Mouse (Mus musculus) hindbrain, embryonic 10.5 days (tissue): ENCODE results near the gene Fstl3. TPM values are rescaled to one million over a fixed set of nuclear protein-coding genes. Genes with fewer than 3 reads are reported as not detected.

Experiments used
- DNase-seq: peaks from one replicate; pipeline ENCODE4 v3.0.0-alpha.2; 2017; ENCODE audit warnings: low spot score
- H3K27ac ChIP-seq: fragments of 300-500 bp; sonication (generic); 2 replicates; pipeline ENCODE4 v1.5.1; 2016; ENCODE audit warnings: mild to moderate bottlenecking, moderate library complexity
- H3K27me3 ChIP-seq: fragments of 300-500 bp; sonication (generic); 2 replicates; pipeline ENCODE4 v1.6.1; 2016; ENCODE audit warnings: mild to moderate bottlenecking; ENCODE audit not compliant: poor library complexity, insufficient read depth, severe bottlenecking
- H3K36me3 ChIP-seq: fragments of 300-500 bp; sonication (generic); 2 replicates; pipeline ENCODE4 v1.6.1; 2016; ENCODE audit warnings: mild to moderate bottlenecking, moderate library complexity
- H3K4me1 ChIP-seq: fragments of 300-500 bp; sonication (generic); replicated peaks from 2 replicates; pipeline ENCODE4 v1.6.1; 2016; ENCODE audit warnings: mild to moderate bottlenecking
- H3K4me3 ChIP-seq: fragments of 300-500 bp; sonication (generic); 2 replicates; pipeline ENCODE4 v1.5.1; 2016; ENCODE audit warnings: mild to moderate bottlenecking, moderate library complexity
- H3K9me3 ChIP-seq: fragments of 300-500 bp; sonication (generic); 2 replicates; pipeline ENCODE4 v1.6.1; 2016; ENCODE audit warnings: mild to moderate bottlenecking, moderate library complexity
- WGBS: fragments of 180-500 bp; shearing (Covaris S2); methylation state at CpG from one replicate; pipeline ENCODE4 v1.1.7; 2016; 5-methylcytosine and 5-hydroxymethylcytosine counted together
- polyA plus RNA-seq: library from polyadenylated mRNA; unstranded; fragments of >200 nt; fragmentation: Nextera tagmentation; extraction: Ambion mirVana; gene quantifications from 2 replicates; pipeline ENCODE4 v1.2.1, GENCODE M21; 2016

Fstl3 gene
- polyA plus RNA-seq, 1 experiment from 2014 or later = 1.7 TPM

DNA sequence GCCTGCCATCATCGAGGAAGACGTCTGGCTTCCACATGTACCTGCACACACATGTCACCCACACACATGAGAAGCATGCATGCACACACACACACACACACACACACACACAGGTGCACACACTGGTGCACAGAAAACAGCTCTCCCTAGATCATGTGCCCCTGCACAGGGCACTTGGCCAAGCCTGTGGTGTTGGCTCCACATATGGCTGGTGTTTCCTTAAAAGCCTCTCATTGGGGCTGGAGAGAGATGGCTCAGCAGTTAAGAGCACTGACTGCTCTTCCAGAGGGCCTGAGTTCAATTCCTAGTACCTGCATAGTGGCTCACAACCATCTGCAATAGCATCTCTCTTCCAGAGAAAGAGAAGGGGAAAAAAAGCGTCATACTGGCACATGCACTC is 54.5 kb downstream of the Fstl3 start:
- no peak for DNase-seq
- no peaks in the 10 kb centered on the region for H3K36me3 ChIP-seq
- H3K9me3 ChIP-seq = 0 out of 2 replicates have a peak, but pooled peaks cover 5% of the 10 kb centered on the region
- H3K27me3 ChIP-seq = peaks cover 6% of the 10 kb centered on the region; the same call in 1 of the 2 replicates
- peaks cover 8% of the 10 kb centered on the region for H3K4me1 ChIP-seq
- H3K27ac ChIP-seq = no peak overlapping the region
- WGBS = 93% methylated on average over 3 of the region's 3 CpGs
- no peak overlapping the region for H3K4me3 ChIP-seq

Other genes with a start within 250 kb of the Fstl3 start
- gene Plpp2, start 243.5 kb upstream of the Fstl3 start, polyA plus RNA-seq = 19.3 and 25.7 TPM in 2 replicates
- gene Mier2, start 222.1 kb upstream of the Fstl3 start, polyA plus RNA-seq = 70.0 and 77.2 TPM in 2 replicates
- not detected in 2 replicates for gene Theg, start 189.9 kb upstream of the Fstl3 start, polyA plus RNA-seq
- 0.02 and 0.07 TPM in 2 replicates for gene C2cd4c, start 163.2 kb upstream of the Fstl3 start, polyA plus RNA-seq
- 20.5 and 22.6 TPM in 2 replicates for gene Shc2, start 139.4 kb upstream of the Fstl3 start, polyA plus RNA-seq
- not detected in 2 replicates for gene Odf3l2, start 131.5 kb upstream of the Fstl3 start, polyA plus RNA-seq
- 1.4 and 1.5 TPM in 2 replicates for gene Madcam1, start 112.7 kb upstream of the Fstl3 start, polyA plus RNA-seq
- 66.0 and 76.6 TPM in 2 replicates for gene Tpgs1, start 107.9 kb upstream of the Fstl3 start, polyA plus RNA-seq
- gene Cdc34, start 95.1 kb upstream of the Fstl3 start, polyA plus RNA-seq = 243 and 244 TPM in 2 replicates
- gene Gzmm, start 88.3 kb upstream of the Fstl3 start, polyA plus RNA-seq = 0.75 and 1.2 TPM in 2 replicates
- 657 and 686 TPM in 2 replicates for gene Bsg, start 72.8 kb upstream of the Fstl3 start, polyA plus RNA-seq
- 0.08 and 0.11 TPM in 2 replicates for gene Hcn2, start 60.6 kb upstream of the Fstl3 start, polyA plus RNA-seq
- gene Polrmt, start 30.7 kb upstream of the Fstl3 start, polyA plus RNA-seq = 47.3 and 51.6 TPM in 2 replicates
- 0.12 and 0.55 TPM in 2 replicates for gene Fgf22, start 22.2 kb upstream of the Fstl3 start, polyA plus RNA-seq
- 124 and 136 TPM in 2 replicates for gene Rnf126, start 10.3 kb upstream of the Fstl3 start, polyA plus RNA-seq
- gene Prss57, start 13.7 kb downstream of the Fstl3 start, polyA plus RNA-seq = 0.10 TPM in 1 of 2 replicates, not detected in the other
- gene Palm, start 16.3 kb downstream of the Fstl3 start, polyA plus RNA-seq = 142 and 175 TPM in 2 replicates
- gene Misp, start 43.7 kb downstream of the Fstl3 start, polyA plus RNA-seq = 1.0 and 2.4 TPM in 2 replicates
- 288 and 338 TPM in 2 replicates for gene Ptbp1, start 77.2 kb downstream of the Fstl3 start, polyA plus RNA-seq
- gene Prtn3, start 97.2 kb downstream of the Fstl3 start, polyA plus RNA-seq = 10.0 and 15.1 TPM in 2 replicates
- gene Plppr3, start 97.4 kb downstream of the Fstl3 start, polyA plus RNA-seq = 122 and 205 TPM in 2 replicates
- not detected in 2 replicates for gene Elane, start 109.0 kb downstream of the Fstl3 start, polyA plus RNA-seq
- gene Cfd, start 113.6 kb downstream of the Fstl3 start, polyA plus RNA-seq = not detected in 2 replicates
- 68.3 and 77.3 TPM in 2 replicates for gene Med16, start 131.7 kb downstream of the Fstl3 start, polyA plus RNA-seq
- gene Gm26602, start 133.6 kb downstream of the Fstl3 start, polyA plus RNA-seq = 2.6 and 4.5 TPM in 2 replicates
- 0.72 and 0.80 TPM in 2 replicates for gene Kiss1r, start 139.7 kb downstream of the Fstl3 start, polyA plus RNA-seq
- gene R3hdm4, start 143.9 kb downstream of the Fstl3 start, polyA plus RNA-seq = 130 and 152 TPM in 2 replicates
- gene Arid3a, start 149.8 kb downstream of the Fstl3 start, polyA plus RNA-seq = 11.1 and 15.0 TPM in 2 replicates
- 128 and 140 TPM in 2 replicates for gene Wdr18, start 182.9 kb downstream of the Fstl3 start, polyA plus RNA-seq
- 0.35 TPM in 2 replicates for gene Grin3b, start 193.4 kb downstream of the Fstl3 start, polyA plus RNA-seq
- gene Tmem259, start 207.1 kb downstream of the Fstl3 start, polyA plus RNA-seq = 11.8 and 13.1 TPM in 2 replicates
- 201 and 223 TPM in 2 replicates for gene Cnn2, start 211.3 kb downstream of the Fstl3 start, polyA plus RNA-seq
- gene Abca7, start 219.2 kb downstream of the Fstl3 start, polyA plus RNA-seq = 4.4 and 6.0 TPM in 2 replicates
- 8.4 and 9.0 TPM in 2 replicates for gene Arhgap45, start 239.4 kb downstream of the Fstl3 start, polyA plus RNA-seq